In the genomic region with DNA sequence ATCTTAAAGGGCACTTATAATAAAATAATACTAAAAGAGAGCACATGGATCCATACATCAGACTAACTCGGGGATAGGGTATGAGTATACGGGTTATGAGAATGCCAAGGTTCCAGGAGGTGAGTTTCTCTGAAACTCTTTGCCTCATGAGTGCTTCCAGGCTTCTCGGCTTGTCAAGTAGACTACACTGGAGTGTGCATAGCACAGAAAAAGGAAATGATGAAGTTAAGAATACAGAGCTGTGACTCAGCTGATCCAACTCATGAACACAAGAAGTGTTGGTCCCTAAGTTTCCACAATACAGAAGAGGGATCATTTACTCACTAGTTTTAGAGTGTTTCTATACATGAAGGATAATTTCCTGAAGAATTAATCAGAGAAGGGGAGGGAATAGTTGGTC, we compare ENCODE assay signal across 31 mouse cellular contexts. TPM values are rescaled to one million over a fixed set of nuclear protein-coding genes. Genes with fewer than 3 reads are reported as not detected.
"Had no signal": no experiment of that assay in that cellular context is flagged by ENCODE, and none has a peak within 500 bp of the region (broad histone marks: within the 10 kb centered on the region; RNA-seq: fewer than 3 reads in every experiment).

No protein-coding gene starts in this region.

RNA-seq across cellular contexts. Expression of gene Ncr1, which starts 24.0 kb away (rescaled TPM):
- total RNA-seq: heart, postnatal 10 days; heart, postnatal 14 days; heart, postnatal 25 days; heart, postnatal 36 days; heart, postnatal 4 days; hindbrain, postnatal 0 days; layer of hippocampus, adult 18-20 months; layer of hippocampus, adult 2 months; layer of hippocampus, adult 8-10 months; layer of hippocampus, postnatal 10 days; layer of hippocampus, postnatal 14 days; layer of hippocampus, postnatal 25 days; layer of hippocampus, postnatal 36 days; left cerebral cortex, adult 18-20 months; left cerebral cortex, adult 2 months; left cerebral cortex, adult 8-10 months had no signal
- polyA plus RNA-seq: heart, embryonic 12.5 days; heart, embryonic 14.5 days; heart, postnatal 0 days; hindbrain, embryonic 10.5 days; hindbrain, embryonic 11.5 days; hindbrain, embryonic 12.5 days; hindbrain, embryonic 13.5 days; hindbrain, embryonic 14.5 days; hindbrain, embryonic 15.5 days; hindbrain, embryonic 16.5 days; hindbrain, postnatal 0 days; intestine, embryonic 14.5 days; intestine, postnatal 0 days; kidney, embryonic 14.5 days; kidney, embryonic 15.5 days; kidney, embryonic 16.5 days had no signal
